Mouse (Mus musculus) MEL (cell line): ENCODE measurements around the gene Gm42517.

Source experiments
- CHD2 ChIP-seq: IDR thresholded peaks from 2 replicates; pipeline ENCODE4 v1.6.1; 2011; ENCODE audit warnings: low read length, improper control_type of control experiment
- CTCF ChIP-seq, 3 experiments: IDR thresholded peaks in 2 of 3; conservative IDR thresholded peaks in 1 of 3; 2 replicates each; pipeline ENCODE4 v1.5.1; 2011 to 2012; ENCODE audit warnings: low read length in 3 of 3, low read depth in 2 of 3, mild to moderate bottlenecking in 2 of 3, improper control_type of control experiment in 1 of 3, inconsistent platforms in 1 of 3, mixed read lengths in 1 of 3, moderate library complexity in 1 of 3; ENCODE audit not compliant: control insufficient read depth in 1 of 3, insufficient read depth in 1 of 3, poor library complexity in 1 of 3, severe bottlenecking in 1 of 3
- EP300 ChIP-seq, 2 experiments: IDR thresholded peaks; 2 replicates each; pipeline ENCODE4 v1.6.1; 2011; ENCODE audit warnings: improper control_type of control experiment in 2 of 2, low read length in 2 of 2, low read depth in 1 of 2, mild to moderate bottlenecking in 1 of 2
- ETS1 ChIP-seq: IDR thresholded peaks from 2 replicates; pipeline ENCODE4 v1.6.1; 2012; ENCODE audit warnings: low read depth, mild to moderate bottlenecking, inconsistent platforms, low read length, improper control_type of control experiment, moderate library complexity
- MAX ChIP-seq: IDR thresholded peaks from 2 replicates; pipeline ENCODE4 v1.6.1; 2011; ENCODE audit warnings: low read length, improper control_type of control experiment
- MEF2A ChIP-seq: IDR thresholded peaks from 2 replicates; pipeline ENCODE4 v1.6.1; 2014; ENCODE audit warnings: low read depth, mild to moderate bottlenecking, inconsistent platforms, low read length, improper control_type of control experiment; ENCODE audit not compliant: poor library complexity, insufficient replicate concordance, severe bottlenecking; ENCODE audit errors: extremely low read depth
- POLR2A ChIP-seq, 2 experiments: IDR thresholded peaks; 2 replicates each; pipeline ENCODE4 v1.6.1; 2011 to 2012; ENCODE audit warnings: low read length in 2 of 2, mild to moderate bottlenecking in 2 of 2, control low read depth in 1 of 2, improper control_type of control experiment in 1 of 2, low read depth in 1 of 2, moderate library complexity in 1 of 2; ENCODE audit not compliant: control insufficient read depth in 1 of 2, insufficient read depth in 1 of 2, poor library complexity in 1 of 2
- SMC3 ChIP-seq: IDR thresholded peaks from 2 replicates; pipeline ENCODE4 v1.6.1; 2011; ENCODE audit warnings: low read depth, low read length, improper control_type of control experiment
- ZC3H11A ChIP-seq: IDR thresholded peaks from 2 replicates; pipeline ENCODE4 v1.6.1; 2012; ENCODE audit warnings: low read depth, mild to moderate bottlenecking, inconsistent platforms, low read length, improper control_type of control experiment

GRCm38 (mm10) chr5:108345313-108346071, 22.2 kb downstream of the Gm42517 start:
- TF ChIP-seq EP300 (IDR thresholded peaks at IDR 0.05; ENCODE audit: low read depth in 1 of 2, low read length in 2 of 2) (no peak), ZC3H11A (no peak), MAX (no peak), CTCF (IDR thresholded peaks at IDR 0.05 in 2 of 3, conservative IDR thresholded peaks at IDR 0.05 in 1 of 3; ENCODE audit: control insufficient read depth in 1 of 3, insufficient read depth in 1 of 3, low read depth in 2 of 3, low read length in 3 of 3, poor library complexity in 1 of 3, severe bottlenecking in 1 of 3) (no peak), MEF2A (no peak), ETS1 (no peak), POLR2A (IDR thresholded peaks at IDR 0.05; ENCODE audit: control insufficient read depth in 1 of 2, insufficient read depth in 1 of 2, low read depth in 1 of 2, low read length in 2 of 2, poor library complexity in 1 of 2) (no peak), CHD2 (no peak), SMC3 (no peak)
